Mouse (Mus musculus) small intestine, adult 2 months (tissue): ENCODE measurements around the gene Tbck.

Source experiments
- CTCF ChIP-seq: fragments of 200-500 bp; IDR thresholded peaks from 2 replicates; pipeline ENCODE4 v1.5.1; 2012; ENCODE audit warnings: low read depth, mild to moderate bottlenecking, control low read depth, inconsistent platforms, low read length, moderate library complexity, mixed read lengths; ENCODE audit not compliant: insufficient replicate concordance, insufficient read length; ENCODE audit errors: extremely low read depth
- POLR2A ChIP-seq: fragments of 200-500 bp; IDR thresholded peaks from 2 replicates; pipeline ENCODE4 v1.6.1; 2012; ENCODE audit warnings: low read depth, mild to moderate bottlenecking, control low read depth, inconsistent platforms, low read length, moderate library complexity

DNA sequence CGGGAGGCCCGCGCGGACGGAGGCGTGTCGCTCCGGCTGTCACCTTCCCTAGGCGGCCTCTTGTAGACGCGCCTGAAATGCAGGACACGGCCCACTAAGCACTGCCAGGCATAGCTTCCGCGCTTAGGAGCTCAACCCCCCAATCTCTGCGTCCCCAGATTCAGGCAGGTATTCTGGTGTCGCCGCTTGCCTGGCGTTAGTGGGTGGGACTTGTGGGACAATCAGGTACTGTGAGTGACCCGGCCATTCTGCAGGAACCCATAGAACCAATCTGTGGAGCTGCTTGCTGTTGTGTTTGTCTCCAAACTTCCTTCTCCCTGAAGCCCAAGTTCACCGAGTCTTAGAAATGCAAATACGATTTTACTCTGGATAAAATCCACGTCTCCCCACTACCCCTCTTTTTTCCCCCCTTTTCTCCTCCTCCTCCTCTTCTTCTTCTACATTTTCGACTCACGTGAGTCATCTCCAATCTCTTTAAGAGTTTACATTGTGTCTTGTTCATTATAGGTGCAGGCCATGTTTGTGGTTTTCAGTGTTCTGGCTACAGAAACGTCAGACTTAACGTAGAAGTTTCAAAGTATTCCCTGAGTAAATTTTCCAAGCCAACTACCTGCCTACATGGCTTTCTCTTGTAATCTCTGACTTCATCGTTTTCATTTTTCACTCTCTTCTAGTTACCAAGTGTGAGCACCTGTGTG is 436 bp downstream of the Tbck start, which contains the start of gene Aimp1:
- TF ChIP-seq POLR2A (no peak), CTCF (no peak)
